Mouse (Mus musculus): ENCODE data around the gene Tbc1d1.

DNA sequence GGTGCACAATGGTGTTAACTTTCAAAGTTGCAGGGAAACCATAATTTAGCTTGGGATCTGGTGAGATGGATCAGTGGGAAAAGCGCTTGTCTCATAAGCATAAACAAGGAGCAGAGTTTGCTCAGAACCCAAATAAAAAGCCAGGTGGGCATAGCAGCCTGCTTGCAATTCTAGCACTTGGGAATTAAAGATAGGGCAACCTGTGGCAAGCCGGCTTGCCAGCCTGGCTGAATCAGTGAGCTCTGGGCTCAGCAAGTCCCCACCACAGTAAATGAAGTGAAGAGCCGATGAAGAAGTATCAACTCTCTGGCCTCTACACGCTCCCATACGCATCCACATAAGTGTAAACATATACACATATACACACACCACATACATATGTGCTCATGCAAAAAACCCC lies 59.7 kb downstream of the Tbc1d1 start:
- TF ChIP-seq MXI1 (IDR thresholded peaks at IDR 0.05; ENCODE audit: low read depth, low read length) (no peak), MAX (IDR thresholded peaks at IDR 0.05; ENCODE audit: low read length) (no peak), POLR2A (IDR thresholded peaks at IDR 0.05; ENCODE audit: low read depth, low read length) (no peak), CTCF (conservative IDR thresholded peaks at IDR 0.05 in 1 of 2, IDR thresholded peaks at IDR 0.05 in 1 of 2; ENCODE audit: low read depth in 2 of 2, low read length in 2 of 2) (no peak), RAD21 (IDR thresholded peaks at IDR 0.05; ENCODE audit: low read depth, low read length) (no peak), USF1 (IDR thresholded peaks at IDR 0.05; ENCODE audit: low read depth, low read length) (no peak)
